Mouse (Mus musculus) frontal cortex, adult 2 months (tissue): ENCODE results near the gene Pheta1. TPM values are rescaled to one million over a fixed set of nuclear protein-coding genes. Genes with fewer than 3 reads are reported as not detected.
"Not testable (repeated sequence)": the region's sequence is repeated elsewhere in the genome, so short reads cannot be mapped to it uniquely, and the experiment has no call there.

Experiments
- DNase-seq, 2 experiments: peaks; one replicate each; pipeline ENCODE4 v3.0.0; 2022; ENCODE audit warnings: low spot score in 1 of 2; ENCODE audit errors: extremely low spot score in 1 of 2
- polyA plus RNA-seq: library from polyadenylated mRNA; depleted of rRNA; stranded (reverse); fragments of >200 nt; gene quantifications from 2 replicates; pipeline ENCODE4 v1.2.3, GENCODE M21; 2012

Pheta1 gene
- polyA plus RNA-seq, 1 experiment: 15.1 TPM

DNA sequence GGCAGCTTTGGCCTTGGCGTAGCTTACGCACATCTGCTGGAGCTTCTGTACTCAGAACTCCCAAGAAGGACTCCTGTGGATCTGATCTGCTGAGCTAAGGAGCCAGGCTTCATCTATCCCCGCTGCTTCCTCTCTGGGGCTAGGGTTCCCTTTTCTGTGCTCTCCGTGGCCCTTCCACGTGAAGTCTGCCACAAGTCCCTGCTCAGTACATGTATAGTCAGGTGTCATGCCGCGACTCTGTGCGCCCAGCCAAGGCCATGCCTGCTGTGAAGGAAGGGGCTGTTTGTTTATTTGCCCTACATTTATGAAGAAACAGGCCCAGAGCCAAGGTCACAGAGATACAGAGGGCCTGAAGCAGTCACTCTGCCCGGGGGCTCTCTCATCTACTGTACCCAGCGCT is 6.8 kb upstream of the Pheta1 start:
- no peak for DNase-seq

DNA sequence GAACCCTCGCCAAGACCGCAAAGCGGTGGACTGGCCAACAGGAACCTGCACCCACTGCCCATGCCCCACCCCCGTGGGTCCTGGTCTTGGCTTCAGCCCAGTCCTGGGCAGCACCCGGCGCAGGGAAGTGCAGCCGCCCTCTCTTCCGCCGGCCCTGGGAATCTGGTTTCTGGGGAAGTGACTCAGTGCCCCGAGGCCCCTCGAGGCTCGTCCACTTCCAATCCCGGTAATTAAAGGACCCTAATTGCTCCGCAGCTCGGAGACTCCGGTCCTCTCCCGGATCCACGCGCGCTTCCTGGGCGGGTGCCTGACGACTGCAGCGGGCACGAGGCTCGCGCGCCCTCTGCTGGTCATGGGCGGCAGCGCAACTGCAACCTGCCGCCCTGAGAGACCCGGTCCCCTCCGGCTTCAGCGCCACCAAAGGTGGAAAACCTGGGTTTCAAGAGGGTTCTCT is 6.1 kb upstream of the Pheta1 start:
- peak in 1 of 2 experiments; percentile 86 for DNase-seq

DNA sequence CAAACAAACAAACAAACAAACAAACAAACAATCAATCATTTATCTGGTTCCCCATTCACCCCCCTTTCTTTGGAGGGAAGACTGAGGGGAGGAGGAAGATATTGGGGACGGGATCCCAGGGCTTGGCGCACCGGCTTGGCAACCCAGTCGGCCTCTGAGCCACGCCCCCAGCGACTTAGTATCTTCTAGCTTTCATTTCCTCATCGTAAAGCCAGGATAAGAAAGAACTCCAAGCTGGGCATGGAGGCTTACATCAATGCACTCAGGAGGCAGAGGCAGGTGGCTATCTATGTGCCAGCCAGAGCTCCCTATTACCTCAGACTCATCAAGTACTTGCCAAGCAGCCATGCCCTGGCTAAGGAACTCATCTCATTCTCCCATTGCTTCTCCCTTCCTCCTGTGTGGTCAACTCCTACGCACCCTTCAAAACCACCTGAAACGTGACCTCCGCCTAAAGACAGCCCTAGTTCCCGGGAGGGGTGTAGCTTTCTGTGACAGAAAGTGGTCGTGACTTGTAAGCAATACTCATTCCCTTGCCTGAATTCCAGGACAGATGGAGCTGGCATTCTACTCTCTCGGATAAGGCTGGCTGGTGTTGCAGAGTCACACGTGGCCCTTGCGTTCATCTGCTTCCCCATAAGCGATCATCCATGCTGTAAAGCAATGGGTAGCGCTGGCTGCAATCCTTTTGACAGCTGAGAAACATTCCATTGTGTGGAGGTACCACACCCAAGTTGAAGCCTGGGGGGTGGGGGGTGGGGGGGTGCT is 5.5 kb upstream of the Pheta1 start:
- DNase-seq: no peak

DNA sequence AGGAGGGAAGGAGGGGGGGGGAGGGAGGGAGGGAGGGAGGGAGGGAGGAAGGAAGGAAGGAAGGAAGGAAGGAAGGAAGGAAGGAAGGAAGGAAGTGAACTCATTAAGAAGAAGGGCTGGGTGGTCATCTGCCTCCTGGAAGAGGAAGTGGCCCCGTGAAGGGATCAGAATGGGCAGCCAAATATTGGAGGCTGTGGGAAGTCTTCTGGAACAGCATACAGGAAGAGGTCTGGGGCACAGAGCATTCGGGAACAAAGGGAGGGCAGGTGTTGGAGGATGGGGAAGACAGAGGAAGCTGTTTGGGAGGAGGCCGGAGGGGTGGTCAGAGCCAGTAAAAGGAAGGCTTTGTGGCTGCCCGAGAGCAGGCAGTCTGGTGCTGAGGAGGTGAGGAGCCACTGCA is 3.4 kb upstream of the Pheta1 start:
- no peak for DNase-seq

DNA sequence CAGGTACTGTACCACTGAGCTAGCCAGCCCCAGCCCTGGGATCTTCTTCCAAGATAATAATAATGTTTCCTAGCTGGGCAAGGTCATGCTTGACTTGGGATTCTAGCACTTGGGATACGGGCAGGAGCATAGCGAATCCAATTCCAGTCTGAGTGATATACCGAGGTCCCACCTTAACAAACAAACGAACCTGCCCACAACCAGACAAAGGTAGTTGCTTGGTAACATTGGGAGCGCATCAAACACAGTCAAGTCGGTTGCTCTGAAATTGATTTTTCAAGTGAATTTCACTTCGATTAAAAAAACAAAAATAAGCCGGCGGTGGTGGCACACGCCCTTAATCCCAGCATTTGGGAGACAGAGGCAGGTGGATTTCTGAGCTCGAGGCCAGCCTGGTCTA is 2.5 kb upstream of the Pheta1 start:
- DNase-seq: no peak

DNA sequence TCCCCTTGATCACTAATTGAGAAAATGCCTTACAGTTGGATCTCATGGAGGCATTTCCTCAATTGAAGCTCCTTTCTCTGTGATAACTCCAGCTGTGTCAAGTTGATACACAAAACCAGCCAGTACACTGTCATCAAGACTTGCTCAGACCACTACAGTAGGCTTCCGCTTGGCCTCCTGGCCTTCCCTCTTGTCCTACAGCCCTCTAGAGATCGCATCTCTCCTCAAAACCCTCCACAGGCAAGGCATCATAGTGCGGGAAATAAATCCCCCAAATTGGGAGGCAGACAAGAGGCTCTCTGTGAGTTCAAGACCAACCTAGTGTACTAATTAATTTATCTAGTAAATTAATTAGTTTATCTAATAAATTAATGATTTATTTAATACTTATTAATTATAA is 1.5 kb upstream of the Pheta1 start:
- DNase-seq: not testable (repeated sequence)

DNA sequence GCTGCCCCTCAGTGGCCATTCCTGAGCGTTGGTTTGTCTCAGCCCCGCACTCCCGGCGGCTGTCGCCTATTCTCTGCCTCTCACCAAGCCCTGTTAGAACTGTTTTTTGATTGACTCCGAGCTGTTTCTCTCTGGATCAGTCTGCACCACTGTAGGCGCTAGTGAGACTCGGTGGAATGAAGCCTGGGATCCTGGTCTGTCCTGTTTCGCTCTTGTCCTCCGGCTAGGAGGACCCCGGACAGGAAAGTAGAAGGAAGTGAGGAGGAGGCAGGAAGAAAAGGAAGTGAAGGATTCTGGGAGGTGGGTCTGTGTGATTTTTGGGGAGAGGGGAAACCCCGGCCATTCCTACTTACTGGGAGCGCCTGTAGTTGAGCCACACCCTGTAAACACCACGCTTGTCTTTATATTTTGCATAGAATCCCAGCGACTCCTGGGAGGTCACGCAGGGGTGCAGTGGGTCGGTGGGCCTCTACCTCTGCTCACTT is 707 bp upstream of the Pheta1 start:
- DNase-seq: peak in 1 of 2 experiments; percentile 63

DNA sequence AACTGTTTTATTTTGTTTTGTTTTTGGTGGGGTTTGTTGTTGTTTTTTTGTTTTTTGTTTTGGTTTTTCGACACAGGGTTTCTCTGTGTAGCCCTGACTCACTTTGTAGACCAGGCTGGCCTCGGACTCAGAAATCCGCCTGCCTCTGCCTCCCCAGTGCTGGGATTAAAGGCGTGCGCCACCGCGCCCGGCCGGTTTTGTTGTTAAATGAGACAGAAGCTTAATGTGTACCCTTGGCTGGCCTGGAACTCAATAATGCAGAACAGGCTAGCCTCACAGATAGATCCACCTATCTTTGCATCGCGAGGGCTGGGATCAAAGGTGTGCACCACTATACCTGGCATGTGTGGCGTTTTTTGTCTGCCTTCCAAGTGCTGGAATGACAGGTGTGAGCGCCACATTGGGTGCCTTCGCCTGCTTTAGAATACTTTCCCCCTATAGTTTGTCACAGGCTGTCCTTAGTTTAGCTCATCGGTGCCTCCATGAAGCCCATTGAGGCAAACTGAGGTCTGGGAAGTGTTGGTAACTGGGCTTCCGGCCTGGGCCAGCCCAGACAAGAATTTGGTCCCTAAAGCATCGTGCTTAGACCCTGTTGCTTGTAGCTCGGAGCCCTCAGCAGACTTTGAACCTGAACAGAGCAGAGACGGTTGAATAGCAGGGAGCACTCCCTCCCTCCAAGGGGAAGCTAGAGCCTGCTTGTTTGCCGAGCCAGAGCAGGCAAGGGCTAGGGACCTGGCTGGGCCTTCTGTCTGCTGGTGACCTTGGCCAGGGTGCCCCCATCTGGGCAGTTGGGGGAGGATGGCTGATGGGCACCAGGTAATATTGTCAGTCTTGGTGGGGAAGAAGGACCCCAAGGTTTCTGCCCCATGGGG is 930 bp downstream of the Pheta1 start:
- DNase-seq: no peak

DNA sequence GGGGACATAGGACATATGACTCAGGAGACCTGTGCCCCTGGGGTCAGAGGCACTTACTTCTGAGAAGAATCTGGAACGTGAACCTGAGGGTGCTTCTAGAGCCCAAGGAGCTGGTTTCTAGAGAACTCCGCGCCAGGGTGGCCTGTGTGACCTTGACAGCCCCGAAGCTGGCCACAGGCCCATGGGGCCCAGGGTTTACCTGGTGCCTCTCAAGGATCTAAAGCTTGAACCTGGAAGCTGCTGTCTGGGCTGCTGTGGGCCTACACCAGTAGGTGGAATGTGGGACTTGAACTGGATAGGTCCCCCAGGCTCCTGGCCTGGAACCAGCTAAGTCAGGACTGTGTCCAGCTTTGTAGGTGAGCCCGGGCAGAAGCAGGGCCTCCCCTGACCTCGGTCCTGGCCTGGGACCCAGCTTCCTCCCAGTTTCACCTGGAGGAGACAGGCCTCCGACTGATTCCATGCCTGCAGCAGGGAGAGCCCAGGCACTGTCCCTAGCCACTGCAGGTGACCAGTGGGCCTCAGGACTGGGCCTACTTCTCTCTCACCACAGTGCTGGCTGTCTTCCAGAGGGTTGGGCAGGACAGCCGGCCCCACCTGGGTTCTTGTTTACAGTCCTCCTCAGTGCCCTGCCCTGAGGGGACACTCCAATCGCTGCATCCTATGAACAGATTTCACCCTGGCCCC is 4.7 kb downstream of the Pheta1 start:
- no peak for DNase-seq

DNA sequence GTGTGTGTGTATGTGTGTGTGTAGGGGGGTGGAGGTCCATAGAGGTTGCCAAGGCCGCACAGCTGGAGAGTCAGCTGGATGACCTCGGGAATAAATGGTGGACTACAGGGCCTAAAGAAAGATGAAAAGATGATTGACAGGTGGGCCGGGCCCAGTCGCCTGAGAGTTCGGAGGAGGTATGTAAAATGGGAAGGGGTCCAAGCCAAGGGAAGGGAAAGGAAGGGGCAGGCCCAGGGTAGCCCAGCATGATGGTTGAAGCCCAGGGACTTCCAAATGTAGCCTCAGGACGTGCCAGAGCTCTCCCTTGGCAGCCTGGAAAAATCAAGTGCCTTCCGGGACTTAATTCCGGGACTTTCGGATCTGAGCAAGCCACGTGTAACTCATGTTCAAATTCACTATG is 6.0 kb downstream of the Pheta1 start:
- no peak for DNase-seq

DNA sequence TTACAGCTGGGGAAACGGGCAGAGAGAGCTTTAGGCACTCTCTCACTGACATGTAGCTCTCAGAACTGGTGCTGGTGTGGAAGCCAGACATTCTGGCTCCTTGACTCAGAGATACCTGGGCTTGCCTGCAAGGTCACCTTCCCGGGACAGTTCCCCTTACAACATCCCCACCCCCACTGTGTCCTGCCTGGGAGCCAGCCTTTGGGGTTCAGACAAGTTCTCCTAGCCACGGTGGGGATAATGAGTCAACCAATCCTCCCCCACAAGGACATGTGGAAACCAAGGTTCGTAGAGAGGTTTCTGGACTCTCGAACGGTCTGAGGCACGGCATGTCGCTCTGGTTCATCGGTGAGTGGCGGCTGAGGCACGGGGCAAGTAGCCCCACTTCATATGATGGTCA is 8.0 kb downstream of the Pheta1 start:
- no peak for DNase-seq

DNA sequence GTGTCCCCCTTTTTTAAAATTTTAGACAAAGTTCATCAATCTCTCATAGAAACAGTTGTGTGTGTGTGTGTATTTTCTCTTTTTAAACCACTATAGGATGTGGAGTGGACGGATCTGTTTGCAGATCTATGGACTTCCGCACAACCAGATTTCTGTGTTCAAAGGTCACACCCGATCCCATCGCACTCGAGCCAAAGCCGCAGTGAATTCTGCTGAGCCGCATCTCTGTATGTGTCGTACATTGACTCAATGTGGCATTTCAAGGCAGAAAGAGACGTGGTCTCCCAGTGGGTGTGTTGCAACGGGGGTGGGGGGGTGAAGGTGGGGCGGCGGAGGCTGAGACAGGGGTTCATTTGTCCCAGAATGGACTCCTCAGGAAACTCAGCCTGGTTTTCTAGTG is 9.6 kb downstream of the Pheta1 start:
- DNase-seq: no peak

DNA sequence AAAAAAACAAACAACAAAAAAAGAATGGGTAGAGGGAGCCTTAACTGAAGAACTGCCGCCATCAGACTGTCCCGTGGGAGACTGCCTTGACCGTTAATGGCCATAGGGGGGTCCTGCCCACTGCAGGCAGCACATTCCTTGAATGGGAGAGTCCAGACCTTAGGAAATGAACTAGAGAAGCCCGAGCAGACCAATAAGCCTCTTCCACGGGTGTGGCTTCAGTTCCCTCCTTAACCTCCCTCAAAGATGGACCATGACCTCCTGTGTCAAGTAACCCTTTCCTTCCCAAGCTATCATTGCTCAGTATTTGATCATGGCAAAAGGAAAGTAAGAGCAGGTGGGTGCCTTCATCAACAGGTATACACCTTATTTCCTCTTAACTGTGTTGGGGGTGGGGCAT is 13.2 kb downstream of the Pheta1 start:
- no peak for DNase-seq

DNA sequence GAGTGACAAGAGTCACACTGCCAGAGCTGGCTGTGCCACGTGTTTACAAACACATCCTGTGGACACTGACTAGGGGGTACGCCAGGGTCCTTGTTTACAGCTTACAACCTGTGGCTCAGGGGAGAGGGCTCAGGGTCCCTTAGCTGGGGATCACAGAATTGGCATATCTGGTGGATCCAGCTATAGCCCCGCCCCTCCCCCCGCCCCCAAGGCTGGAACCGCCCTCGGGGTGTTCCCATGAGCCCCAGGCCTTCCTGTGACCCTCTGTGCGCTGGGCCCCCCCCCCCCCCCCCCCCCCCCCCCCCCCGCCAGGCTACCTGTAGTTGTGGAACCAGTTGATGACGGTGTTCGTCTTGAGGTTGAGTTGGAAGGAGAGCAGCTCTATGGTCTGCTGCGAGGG is 15.5 kb downstream of the Pheta1 start:
- no peak for DNase-seq

DNA sequence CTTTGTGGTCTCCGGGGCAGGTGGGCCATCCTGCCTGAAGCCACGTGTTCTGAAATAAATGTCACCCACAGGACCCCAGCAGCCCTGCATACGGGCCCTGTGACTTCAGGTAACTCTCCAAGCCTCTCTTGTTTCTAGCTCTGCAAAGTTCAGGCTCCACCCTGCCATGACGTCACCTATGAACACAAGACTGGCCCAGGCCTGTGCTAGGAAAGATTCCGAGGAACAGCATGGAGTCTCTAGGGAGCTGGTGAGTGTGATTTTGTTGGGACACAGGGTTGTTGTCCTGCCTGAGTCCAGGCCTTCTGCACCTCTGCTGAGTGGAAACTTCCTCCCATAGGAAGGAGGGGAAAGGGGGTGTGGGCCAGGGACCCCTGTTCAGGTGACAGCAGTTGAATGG is 19.2 kb downstream of the Pheta1 start:
- DNase-seq: no peak

DNA sequence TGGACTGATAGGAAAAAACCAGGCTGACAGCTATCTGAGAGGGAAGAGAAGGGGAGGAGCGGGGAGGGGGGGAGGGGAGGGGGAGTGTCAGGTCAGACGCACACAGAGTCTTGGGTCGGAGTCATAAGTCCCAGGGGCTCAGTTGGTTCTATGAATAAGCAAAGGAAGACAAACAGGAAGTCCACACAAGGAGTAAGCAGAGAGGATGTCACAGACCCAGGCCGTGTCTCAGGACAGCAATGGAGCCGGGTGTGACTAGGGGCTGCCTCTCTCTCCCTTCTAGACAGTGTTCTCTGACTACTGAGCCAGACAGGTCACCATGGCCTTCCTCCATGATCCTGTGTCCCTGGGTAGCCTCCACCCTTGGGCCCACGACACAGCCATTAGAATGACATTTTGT is 22.0 kb downstream of the Pheta1 start:
- no peak for DNase-seq

DNA sequence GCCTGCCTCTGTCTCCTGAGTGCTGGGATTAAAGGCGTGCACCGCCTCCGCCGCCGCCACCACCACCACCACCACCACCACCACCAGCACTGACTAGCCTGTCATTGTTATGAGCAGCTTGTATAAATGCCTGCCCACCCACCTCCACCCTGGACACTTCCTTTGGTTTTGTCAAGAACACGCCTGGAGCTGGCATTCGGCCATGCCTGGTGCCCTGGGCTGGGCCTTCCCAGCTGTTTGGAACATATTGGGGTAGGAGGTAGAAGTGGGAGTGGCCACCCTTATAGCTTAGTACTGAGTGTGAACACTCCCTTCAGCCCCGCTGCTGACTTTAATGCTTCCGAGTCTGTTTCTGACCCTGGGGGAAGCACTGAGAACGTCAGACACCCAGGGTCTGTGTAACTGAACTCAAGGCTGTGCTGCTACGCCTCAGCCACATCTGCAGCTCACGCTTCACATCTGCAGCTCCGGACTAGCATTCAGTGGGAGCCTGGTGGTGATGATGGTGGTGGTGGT is 22.8 kb downstream of the Pheta1 start:
- no peak for DNase-seq

DNA sequence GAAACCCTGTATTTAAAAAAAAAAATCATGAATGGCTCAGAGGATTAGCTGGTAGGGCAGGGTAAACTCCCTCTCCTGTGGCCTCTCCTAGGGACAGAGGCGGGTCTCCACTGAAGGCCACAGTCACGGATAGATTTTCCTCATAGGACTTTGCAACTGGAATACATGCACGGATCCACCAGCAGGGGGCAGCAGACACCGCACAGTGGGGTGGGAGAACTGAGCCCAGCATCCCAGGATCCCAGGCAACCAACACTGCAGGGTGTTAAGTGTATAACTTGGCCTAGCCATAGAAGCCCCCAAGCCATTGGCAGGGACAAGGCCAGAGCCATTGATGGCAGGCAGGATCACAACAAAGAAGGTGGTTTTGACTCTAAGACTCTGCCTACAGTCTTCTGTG is 23.4 kb downstream of the Pheta1 start:
- DNase-seq: peak in 1 of 2 experiments; percentile 90

DNA sequence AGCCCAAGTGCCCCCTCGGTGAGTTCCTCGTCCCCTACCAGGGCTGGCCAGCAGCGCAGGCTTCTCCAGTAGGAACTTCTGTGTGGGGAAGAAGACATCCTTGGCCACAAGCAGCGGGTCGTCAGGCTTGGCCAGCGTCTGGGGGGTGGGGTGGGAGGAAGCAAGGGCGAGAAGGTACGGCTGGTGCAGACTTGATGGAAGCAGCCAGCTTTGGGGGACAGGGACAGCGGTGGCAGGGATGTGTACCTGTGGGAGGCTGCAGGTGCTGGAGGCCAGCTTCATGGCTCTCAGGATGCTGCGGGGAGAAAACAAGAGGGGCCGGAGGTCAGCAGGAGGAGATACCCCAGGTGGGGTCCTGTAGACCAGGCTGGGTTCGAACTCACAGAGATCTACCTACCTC is 26.3 kb downstream of the Pheta1 start:
- DNase-seq: no peak

DNA sequence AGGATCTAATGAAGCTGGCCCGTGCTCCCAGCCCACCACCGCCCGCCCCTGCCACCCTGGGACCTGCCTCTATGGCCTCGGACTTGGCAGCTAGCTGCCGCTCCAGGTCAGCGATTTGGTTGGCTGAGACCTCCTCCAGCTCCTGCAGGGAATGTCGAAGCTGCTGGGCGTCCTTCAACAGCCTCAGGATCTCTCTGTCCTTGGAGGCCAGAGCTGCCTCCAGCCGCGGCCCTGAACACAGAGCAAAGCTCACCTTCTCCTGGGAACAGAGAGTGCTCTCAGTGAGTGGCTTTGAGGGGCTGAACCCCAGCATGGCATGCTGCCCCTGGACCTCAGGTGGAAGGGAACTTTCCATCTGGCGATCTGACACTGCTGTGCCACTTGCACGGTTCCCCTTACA is 28.1 kb downstream of the Pheta1 start:
- no peak for DNase-seq

DNA sequence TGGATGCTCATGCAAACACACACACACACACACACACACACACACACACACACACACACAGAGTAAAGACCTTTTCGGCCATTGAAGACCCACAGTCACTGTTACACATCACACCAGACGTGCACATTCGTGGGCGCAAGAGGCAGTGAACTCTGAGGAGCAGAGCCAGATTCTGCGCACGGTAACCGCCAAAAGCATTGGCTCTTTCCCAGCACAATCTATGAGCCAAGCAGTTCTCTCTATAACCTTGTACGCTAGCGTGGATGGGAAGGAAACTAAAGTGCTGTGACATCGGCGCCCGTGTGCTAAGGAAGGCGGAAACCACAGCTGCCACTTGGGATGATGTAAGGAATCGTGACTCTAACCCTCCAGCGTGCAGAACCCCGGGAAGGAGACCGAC is 29.9 kb downstream of the Pheta1 start:
- peak in 1 of 2 experiments; percentile 24 for DNase-seq
